Mouse (Mus musculus): ENCODE measurements at regions not wholly inside any gene's neighbourhood (a gene's known extent, or its start where the extent isn't known, plus 50 kb on each side); places are given as distances from the start of the nearest gene placed in this dataset.

DNA sequence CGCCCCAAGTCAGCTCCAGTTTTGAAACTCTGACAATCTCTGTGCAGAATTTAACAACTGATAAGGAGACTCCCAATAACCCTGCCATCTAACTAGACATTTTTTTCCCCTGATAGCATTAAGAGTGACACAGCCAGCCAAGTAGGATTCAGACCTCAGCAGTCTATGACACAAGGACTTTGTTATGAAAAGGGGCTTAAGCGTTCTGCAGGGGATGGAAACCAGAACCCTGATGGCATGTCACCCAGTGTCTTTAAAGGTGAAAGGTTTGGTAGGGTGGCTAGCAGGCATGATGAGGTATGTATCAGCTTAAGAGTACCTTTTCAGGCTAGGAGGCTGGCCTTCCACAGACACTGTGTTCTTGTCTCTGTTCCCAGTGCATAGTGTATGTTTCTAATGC is 199.8 kb downstream of the Inhba start:
- TF ChIP-seq TCF12 (IDR thresholded peaks at IDR 0.05; ENCODE audit: insufficient read depth, poor library complexity, severe bottlenecking) = no peak
- no peak for TF ChIP-seq E2F4 (IDR thresholded peaks at IDR 0.05; ENCODE audit: insufficient read depth)
- no peak for TF ChIP-seq POLR2A (IDR thresholded peaks at IDR 0.05; ENCODE audit: insufficient read length, low read depth)
